Mouse (Mus musculus) heart, adult 2 months (tissue): ENCODE data around the gene Kalrn.

ENCODE experiments used
- CTCF ChIP-seq: fragments of 200-600 bp; IDR thresholded peaks from 2 replicates; pipeline ENCODE4 v1.8.1; 2022; ENCODE audit warnings: antibody characterized with exemption, mild to moderate bottlenecking, moderate library complexity
- EP300 ChIP-seq: fragments of 200-500 bp; IDR thresholded peaks from 2 replicates; pipeline ENCODE4 v1.6.1; 2011; ENCODE audit warnings: low read depth, low read length, control low read depth; ENCODE audit not compliant: insufficient read depth
- POLR2A ChIP-seq: fragments of 200-500 bp; IDR thresholded peaks from 2 replicates; pipeline ENCODE4 v1.6.1; 2011; ENCODE audit warnings: mild to moderate bottlenecking, low read depth, low read length, control low read depth; ENCODE audit not compliant: insufficient read depth

DNA sequence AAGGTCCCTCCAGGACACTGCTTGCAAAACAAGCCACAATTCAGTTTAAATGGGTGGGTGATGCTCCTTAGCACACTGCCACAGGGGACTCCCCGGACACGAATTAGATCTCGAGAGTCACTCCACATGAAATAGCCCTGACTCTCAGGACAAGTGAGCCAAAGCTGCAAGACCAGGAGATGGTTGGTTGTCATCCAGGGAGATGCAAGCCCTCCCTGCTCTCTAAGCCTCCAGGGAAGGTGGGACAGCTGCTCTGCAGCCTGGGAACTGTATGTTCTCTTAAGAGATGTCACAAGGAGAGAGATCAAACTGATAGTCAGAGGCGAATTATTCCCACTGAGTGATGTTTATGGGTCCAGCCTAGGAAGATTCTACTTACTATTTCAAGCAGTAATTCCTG, 101.9 kb downstream of the Kalrn start:
- no peak for TF ChIP-seq CTCF
- no peak for TF ChIP-seq POLR2A
- TF ChIP-seq EP300 = no peak
